Mouse (Mus musculus) spleen, adult 12 weeks (tissue): ENCODE measurements around the gene Abca9.

Experiments
- DNase-seq: peaks from one replicate; pipeline ENCODE4 v3.0.0; 2022; ENCODE audit warnings: low spot score

Abca9 gene

DNA sequence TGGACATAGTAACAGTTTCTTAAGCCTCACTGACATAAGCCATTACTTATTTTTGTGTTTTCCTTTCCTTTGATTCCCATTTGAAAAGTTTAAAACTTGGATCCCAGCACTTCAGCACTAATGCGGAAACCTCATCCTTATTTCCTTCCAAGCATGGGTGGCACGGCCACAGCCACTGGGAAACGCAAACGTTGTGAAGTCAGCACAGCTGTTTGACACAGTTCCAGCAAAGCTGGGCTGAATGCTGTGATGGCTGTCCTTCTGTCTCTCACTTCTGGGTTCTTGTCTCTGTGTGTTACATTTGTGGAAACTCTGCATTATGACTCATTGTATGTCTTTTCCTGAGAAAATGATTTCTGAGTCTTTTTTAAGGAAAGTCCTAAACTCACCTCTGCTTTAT, 107.0 kb downstream of the Abca9 start:
- no peak for DNase-seq

DNA sequence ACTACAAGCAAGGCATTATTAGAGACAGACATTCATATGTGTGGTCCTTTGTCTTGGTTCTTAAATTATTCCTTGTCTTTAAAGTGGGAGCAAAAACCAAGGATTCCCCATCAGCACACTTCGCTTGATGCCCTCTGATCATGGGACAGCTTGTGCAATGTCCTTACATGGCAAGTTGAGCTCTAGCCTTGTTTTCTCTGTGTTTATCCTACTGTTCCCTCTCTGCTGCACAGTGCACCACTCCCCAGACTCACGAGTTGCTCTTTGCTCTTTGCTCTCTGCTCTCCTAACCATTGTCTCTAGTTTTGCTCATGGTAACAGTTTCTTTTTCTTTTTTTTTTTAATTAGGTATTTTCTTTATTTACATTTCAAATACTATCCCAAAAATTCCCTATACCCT, 107.9 kb downstream of the Abca9 start:
- no peak for DNase-seq

DNA sequence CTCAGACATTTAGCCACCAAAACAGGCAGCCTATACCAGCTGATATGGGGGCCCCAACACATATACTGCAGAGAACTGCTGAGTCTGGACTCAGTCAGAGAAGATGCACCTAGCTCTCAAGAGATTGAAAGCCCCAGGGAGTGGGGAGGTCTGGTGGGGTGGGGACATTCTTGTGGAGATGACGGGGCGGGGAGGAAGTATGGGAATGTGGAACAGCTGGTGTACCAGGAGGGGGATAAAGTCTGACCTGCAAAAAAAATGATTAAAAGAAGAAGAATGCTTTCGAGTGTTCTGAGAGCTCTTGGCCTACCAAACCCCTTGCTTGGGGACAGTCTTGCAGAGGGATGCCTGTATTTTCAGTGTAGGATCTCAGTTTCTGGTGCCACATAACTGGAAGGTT, 114.3 kb downstream of the Abca9 start:
- DNase-seq = no peak
